In the genomic region with DNA sequence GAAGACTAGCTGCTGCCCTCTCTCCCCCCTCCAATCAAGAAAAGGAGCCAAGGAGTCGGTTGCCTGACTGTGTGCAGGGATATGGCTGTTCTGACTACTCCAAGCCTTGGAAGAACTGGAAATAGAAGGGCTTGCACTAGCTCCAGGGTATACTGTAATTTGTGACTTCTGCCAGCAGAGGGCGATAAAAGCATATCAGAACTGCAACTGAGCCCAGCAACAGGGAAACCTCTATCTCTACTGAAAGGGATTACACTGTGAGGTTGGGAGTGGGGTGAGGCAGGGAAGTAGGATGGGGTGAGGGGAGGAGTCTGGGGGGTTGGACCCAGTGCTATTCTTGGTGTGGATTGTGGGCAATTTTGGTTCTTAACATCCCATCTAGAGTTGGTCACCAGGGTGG, we compare ENCODE assay signal across 8 mouse cellular contexts. TPM values are rescaled to one million over a fixed set of nuclear protein-coding genes. Genes with fewer than 3 reads are reported as not detected.
DNase-seq lines count a peak whose midpoint lies in the region; ATAC-seq and TF ChIP-seq lines count a peak whose summit lies in the region.

No protein-coding gene starts in this region.

- H3K9me3 ChIP-seq in liver, embryonic 12.5 days (replicated peaks) = no peaks in the 10 kb centered on the region
- no peaks in the 10 kb centered on the region for H3K9me3 ChIP-seq in midbrain, embryonic 11.5 days (ENCODE audit: control insufficient read depth, low read length)

- no peak for ATAC-seq in liver, embryonic 12.5 days
- ATAC-seq in midbrain, embryonic 11.5 days (ENCODE audit: low FRiP score) = peak; percentile 76

- TF ChIP-seq CTCF in gastrocnemius, adult 2 months (IDR thresholded peaks at IDR 0.05) = peak; percentile 76

- peaks cover 25% of the 10 kb centered on the region for H3K27me3 ChIP-seq in liver, embryonic 12.5 days (replicated peaks)
- peaks cover 13% of the 10 kb centered on the region; the same call in 1 of the 2 replicates for H3K27me3 ChIP-seq in midbrain, embryonic 11.5 days (ENCODE audit: control insufficient read depth, insufficient read depth, low read length)

- intact Hi-C loops in gastrocnemius, adult 2 months (cut with DNase I) = loop anchor here (2.0 to 10.0 kb wide), 3 partner anchors 121 to 678 kb away; partner anchors contain the start of gene Tll2

- peak; percentile 61 for DNase-seq in liver
- DNase-seq in cerebellum, postnatal 25 days = peak; percentile 79 to 87
- peak; percentile 73 for DNase-seq in gastrocnemius, adult 2 months
- DNase-seq in induced T-regulatory cell, adult 2 months (ENCODE audit: low read depth) = peak; percentile 75
- peak; percentile 47 to 72 for DNase-seq in left cerebral cortex, adult 8-10 months (ENCODE audit: low spot score in 2 of 2)
- peak; percentile 97 for DNase-seq in midbrain, embryonic 11.5 days (ENCODE audit: low spot score, missing footprints)
- DNase-seq in skeletal muscle tissue, adult 2 months (ENCODE audit: low read depth, low spot score) = peak; percentile 65

- no peak overlapping the region for H3K27ac ChIP-seq in liver, embryonic 12.5 days
- no peak overlapping the region for H3K27ac ChIP-seq in gastrocnemius, adult 2 months
- no peak overlapping the region for H3K27ac ChIP-seq in midbrain, embryonic 11.5 days (ENCODE audit: low read depth, low read length)

- no peak overlapping the region for H3K9ac ChIP-seq in liver, embryonic 12.5 days
- H3K9ac ChIP-seq in midbrain, embryonic 11.5 days (ENCODE audit: low read length) = no peak overlapping the region

- no peak overlapping the region for H3K4me2 ChIP-seq in liver, embryonic 12.5 days
- H3K4me2 ChIP-seq in midbrain, embryonic 11.5 days = no peak overlapping the region

- no peaks in the 10 kb centered on the region for H3K4me1 ChIP-seq in liver, embryonic 12.5 days
- peaks cover 2% of the 10 kb centered on the region for H3K4me1 ChIP-seq in midbrain, embryonic 11.5 days (ENCODE audit: control insufficient read depth, insufficient read depth, low read length)

- no peak overlapping the region for H3K4me3 ChIP-seq in liver, embryonic 12.5 days
- H3K4me3 ChIP-seq in gastrocnemius, adult 2 months = no peak overlapping the region
- H3K4me3 ChIP-seq in midbrain, embryonic 11.5 days (ENCODE audit: low read depth, low read length) = no peak overlapping the region

- no peaks in the 10 kb centered on the region for H3K36me3 ChIP-seq in liver, embryonic 12.5 days
- no peaks in the 10 kb centered on the region for H3K36me3 ChIP-seq in midbrain, embryonic 11.5 days (ENCODE audit: control insufficient read depth, insufficient read depth, low read length)

- 3% methylated on average over 2 of the region's 2 CpGs for WGBS in liver, embryonic 12.5 days (ENCODE audit: insufficient replicate concordance)
- 14% methylated on average over 2 of the region's 2 CpGs for WGBS in midbrain, embryonic 11.5 days

RNA-seq across cellular contexts. Expression of gene Opalin, which starts 9.8 kb away (rescaled TPM):
- polyA plus RNA-seq in liver, embryonic 12.5 days (2016; fragmentation: Nextera tagmentation; extraction: Ambion mirVana) = not detected in 2 replicates
- not detected for total RNA-seq in gastrocnemius, adult 2 months (2021)
- 10 to 100 TPM; 16.9 to 18.5 (median 18.1) TPM for total RNA-seq in left cerebral cortex, adult 8-10 months (2022)
- not detected in 2 replicates for polyA plus RNA-seq in midbrain, embryonic 11.5 days (2014; fragmentation: Nextera tagmentation; extraction: Ambion mirVana)

RNA-seq across cellular contexts. Expression of gene Dntt, which starts 57.6 kb away (rescaled TPM):
- 0.06 TPM in 1 of 2 replicates, not detected in the other for polyA plus RNA-seq in liver, embryonic 12.5 days (2016; fragmentation: Nextera tagmentation; extraction: Ambion mirVana)
- total RNA-seq in gastrocnemius, adult 2 months (2021) = not detected
- total RNA-seq in left cerebral cortex, adult 8-10 months (2022) = not detected
- polyA plus RNA-seq in midbrain, embryonic 11.5 days (2014; fragmentation: Nextera tagmentation; extraction: Ambion mirVana) = 0.14 TPM in 1 of 2 replicates, not detected in the other

Comparison
In these comparisons a context has a peak if more than half of its experiments do, and no peak if none do; other contexts are left out.
1. RNA of gene Opalin, which starts 9.8 kb away (total RNA-seq): 16.9 to 18.5 TPM in left cerebral cortex, adult 8-10 months; not detected in gastrocnemius, adult 2 months; every median in the first group is over 10 times any median in the second.
2. Peak in every context shown above with its lines, with median percentiles within 50 percentile points of each other: DNase-seq.